Mouse (Mus musculus) erythroblast, embryonic 14.5 days (primary cell): ENCODE measurements around the gene Spata2.

ENCODE experiments used
- GATA1 ChIP-seq: IDR thresholded peaks from 2 replicates; pipeline ENCODE4 v1.6.1; 2012; ENCODE audit warnings: low read length, inconsistent platforms, mixed read lengths
- TAL1 ChIP-seq: IDR thresholded peaks from 3 replicates; pipeline ENCODE4 v1.6.1; 2012; ENCODE audit warnings: low read length, inconsistent platforms, mixed read lengths

GRCm38 (mm10) chr2:167486573-167486972 is 6.1 kb downstream of the Spata2 start:
- TF ChIP-seq GATA1 (no peak), TAL1 (no peak)
